Mouse (Mus musculus): Measurements from ENCODE around the gene Sphkap. TPM values are rescaled to one million over a fixed set of nuclear protein-coding genes. Genes with fewer than 3 reads are reported as not detected.

The Sphkap gene
- total RNA-seq, 2 experiments from 2014 or later: 172 to 192 TPM

GRCm38 (mm10) chr1:83311607-83312295, 96.2 kb downstream of the Sphkap start:
- intact Hi-C loops (cut with DNase I): no loop called here
- DNase-seq (ENCODE audit: low spot score in 2 of 2): no peak

- no peak for DNase-seq (ENCODE audit: low spot score in 2 of 2)
- intact Hi-C loops (cut with DNase I): loop anchor here (5.0 kb wide), 1 partner anchor 285 kb away; no protein-coding TSS in a partner anchor
These were observed 110.6 kb downstream of the Sphkap start for GRCm38 (mm10) chr1:83297137-83298076.

GRCm38 (mm10) chr1:83285866-83286265, 122.1 kb downstream of the Sphkap start:
- intact Hi-C loops (cut with DNase I): no loop called here
- DNase-seq (ENCODE audit: low spot score in 2 of 2): no peak

GRCm38 (mm10) chr1:83277044-83277443, 131.0 kb downstream of the Sphkap start:
- DNase-seq (ENCODE audit: low spot score in 2 of 2): peak; percentile 78 to 88
- intact Hi-C loops (cut with DNase I): no loop called here

GRCm38 (mm10) chr1:83276637-83277036, 131.4 kb downstream of the Sphkap start:
- intact Hi-C loops (cut with DNase I): no loop called here
- DNase-seq (ENCODE audit: low spot score in 2 of 2): no peak

GRCm38 (mm10) chr1:83251746-83252145, 156.3 kb downstream of the Sphkap start:
- intact Hi-C loops (cut with DNase I): no loop called here
- no peak for DNase-seq (ENCODE audit: low spot score in 2 of 2)

- intact Hi-C loops (cut with DNase I): no loop called here
- no peak for DNase-seq (ENCODE audit: low spot score in 2 of 2)
These were observed 159.7 kb downstream of the Sphkap start for GRCm38 (mm10) chr1:83248235-83248746.

GRCm38 (mm10) chr1:83227946-83228345, 180.1 kb downstream of the Sphkap start:
- no peak for DNase-seq (ENCODE audit: low spot score in 2 of 2)
- intact Hi-C loops (cut with DNase I): no loop called here

GRCm38 (mm10) chr1:83224423-83224960, 183.5 kb downstream of the Sphkap start:
- DNase-seq (ENCODE audit: low spot score in 2 of 2): no peak
- intact Hi-C loops (cut with DNase I): no loop called here

GRCm38 (mm10) chr1:83223072-83223471, 184.9 kb downstream of the Sphkap start:
- DNase-seq (ENCODE audit: low spot score in 2 of 2): no peak
- intact Hi-C loops (cut with DNase I): no loop called here

GRCm38 (mm10) chr1:83218260-83218659, 189.7 kb downstream of the Sphkap start:
- peak; percentile 52 to 62 for DNase-seq (ENCODE audit: low spot score in 2 of 2)
- intact Hi-C loops (cut with DNase I): loop anchor here (2.0 to 5.0 kb wide), 2 partner anchors 189 to 499 kb away; partner anchors contain the start of gene Sphkap

GRCm38 (mm10) chr1:83209981-83210380, 198.0 kb downstream of the Sphkap start:
- no peak for DNase-seq (ENCODE audit: low spot score in 2 of 2)
- intact Hi-C loops (cut with DNase I): no loop called here

Other genes with a start within 250 kb of the Sphkap start
- under 1 TPM; 0.32 to 0.39 TPM for gene Daw1, start 248.4 kb downstream of the Sphkap start, total RNA-seq (2021)